Mouse (Mus musculus) ES-CJ7 (cell line): Measurements from ENCODE around the gene Cog8.
"Not testable (repeated sequence)": the region's sequence is repeated elsewhere in the genome, so short reads cannot be mapped to it uniquely, and the experiment has no call there.

ENCODE experiments used
- DNase-seq: peaks from one replicate; pipeline ENCODE4 v3.0.0; 2011; ENCODE audit warnings: low read depth, low spot score

Gene Cog8

GRCm38 (mm10) chr8:107045478-107045877, 11.0 kb downstream of the Cog8 start:
- DNase-seq: no peak

- DNase-seq: no peak
Measured at GRCm38 (mm10) chr8:107040632-107041031, 15.9 kb downstream of the Cog8 start.

- no peak for DNase-seq
Measured at GRCm38 (mm10) chr8:107036626-107037025, 19.9 kb downstream of the Cog8 start.

- no peak for DNase-seq
Measured at GRCm38 (mm10) chr8:107035641-107036040, 20.8 kb downstream of the Cog8 start.

GRCm38 (mm10) chr8:107033609-107034008, 22.9 kb downstream of the Cog8 start:
- DNase-seq: not testable (repeated sequence)

- DNase-seq: no peak
Measured at GRCm38 (mm10) chr8:107031577-107032090, 24.9 kb downstream of the Cog8 start.

GRCm38 (mm10) chr8:107030650-107031576, 25.6 kb downstream of the Cog8 start, which contains the start of gene Vps4a:
TSS of gene Vps4a (plus strand) at chr8:107031222.
- DNase-seq: peak; percentile 99

GRCm38 (mm10) chr8:107030058-107030457, 26.4 kb downstream of the Cog8 start:
- no peak for DNase-seq

- DNase-seq: no peak
Measured at GRCm38 (mm10) chr8:107029310-107029709, 27.2 kb downstream of the Cog8 start.

GRCm38 (mm10) chr8:107023479-107023878, 33.0 kb downstream of the Cog8 start:
- no peak for DNase-seq

- DNase-seq: no peak
Measured at GRCm38 (mm10) chr8:107014915-107015314, 41.6 kb downstream of the Cog8 start.

- no peak for DNase-seq
Measured at GRCm38 (mm10) chr8:107012666-107013065, 43.8 kb downstream of the Cog8 start.

GRCm38 (mm10) chr8:107007795-107008194, 48.7 kb downstream of the Cog8 start:
- DNase-seq: no peak

GRCm38 (mm10) chr8:107002532-107002931, 54.0 kb downstream of the Cog8 start:
- DNase-seq: peak; percentile 94

- no peak for DNase-seq
Measured at GRCm38 (mm10) chr8:106999068-106999467, 57.4 kb downstream of the Cog8 start.

GRCm38 (mm10) chr8:106997416-106997815, 59.1 kb downstream of the Cog8 start:
- DNase-seq: no peak

- not testable (repeated sequence) for DNase-seq
Measured at GRCm38 (mm10) chr8:106996339-106996738, 60.1 kb downstream of the Cog8 start.
